Mouse (Mus musculus) C2C12 (cell line): ENCODE data around the gene Naaladl2. TPM values are rescaled to one million over a fixed set of nuclear protein-coding genes. Genes with fewer than 3 reads are reported as not detected.

Source experiments
- H3K27me3 ChIP-seq: one replicate; pipeline ENCODE4 v1.6.1; 2011; ENCODE audit not compliant: control insufficient read depth, insufficient read depth, insufficient read length
- H3K36me3 ChIP-seq: one replicate; pipeline ENCODE4 v1.6.1; 2011; ENCODE audit not compliant: control insufficient read depth, insufficient read depth
- H3K4me3 ChIP-seq: one replicate; pipeline ENCODE4 v1.5.1; 2011; ENCODE audit warnings: mild to moderate bottlenecking, control low read depth; ENCODE audit not compliant: poor library complexity, insufficient read depth, severe bottlenecking
- H3K79me2 ChIP-seq: one replicate; pipeline ENCODE4 v1.6.1; 2011; ENCODE audit not compliant: control insufficient read depth, insufficient read depth
- H3K79me3 ChIP-seq: one replicate; pipeline ENCODE4 v1.6.1; 2011; ENCODE audit warnings: low read depth, control low read depth
- H3ac ChIP-seq: one replicate; pipeline ENCODE3; 2011; ENCODE audit warnings: low read depth; ENCODE audit not compliant: control insufficient read depth, insufficient read length
- CEBPB ChIP-seq: IDR thresholded peaks from one replicate; pipeline ENCODE4 v1.6.1; 2011; ENCODE audit warnings: low read depth, mild to moderate bottlenecking, control low read depth, moderate library complexity
- CTCF ChIP-seq: IDR thresholded peaks from one replicate; pipeline ENCODE4 v1.5.1; 2011; ENCODE audit not compliant: control insufficient read depth, insufficient read depth, insufficient read length
- FOSL1 ChIP-seq: IDR thresholded peaks from one replicate; pipeline ENCODE4 v1.8.0; 2011; ENCODE audit warnings: mild to moderate bottlenecking, low read length; ENCODE audit not compliant: poor library complexity, insufficient read depth, severe bottlenecking
- MAX ChIP-seq: IDR thresholded peaks from one replicate; pipeline ENCODE4 v1.6.1; 2011; ENCODE audit warnings: mild to moderate bottlenecking, control low read depth
- MYOD1 ChIP-seq: IDR thresholded peaks from one replicate; pipeline ENCODE4 v1.6.1; 2011; ENCODE audit warnings: low read depth; ENCODE audit not compliant: control insufficient read depth, insufficient read length
- MYOG ChIP-seq: IDR thresholded peaks from one replicate; pipeline ENCODE4 v1.6.1; 2011; ENCODE audit not compliant: control insufficient read depth, insufficient read length; ENCODE audit errors: extremely low read depth
- USF1 ChIP-seq: IDR thresholded peaks from one replicate; pipeline ENCODE4 v1.6.1; 2011; ENCODE audit warnings: low read depth, mild to moderate bottlenecking, control low read depth, moderate library complexity
- polyA plus RNA-seq: library from polyadenylated mRNA; unstranded; fragments of >200 nt; fragmentation: generic; extraction: Trizol; gene quantifications from one replicate; pipeline ENCODE4 v1.2.1, GENCODE M21; 2012; ENCODE audit warnings: missing spikeins

Naaladl2 gene
- polyA plus RNA-seq, 1 experiment: not detected

DNA sequence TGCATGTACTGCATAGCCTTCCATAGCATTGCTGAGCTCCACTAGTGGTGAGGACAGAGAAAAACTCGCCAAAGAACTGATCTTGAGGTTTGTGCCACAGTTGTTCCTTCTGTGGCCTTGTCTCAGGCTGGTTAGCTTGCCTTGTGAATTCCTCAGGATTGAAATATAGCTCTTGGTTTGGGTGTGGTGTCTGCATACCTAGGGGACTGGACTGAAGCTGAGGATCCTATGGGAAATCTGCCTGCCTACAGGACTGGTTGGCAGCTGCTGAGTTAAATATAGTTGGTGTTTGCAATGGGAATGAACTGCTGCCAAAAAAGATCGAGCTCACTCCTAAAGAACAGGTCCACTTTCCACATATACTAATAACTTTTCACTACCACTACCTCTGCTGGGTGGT, 591.4 kb downstream of the Naaladl2 start:
- Histone ChIP-seq H3ac (no peak overlapping the region), H3K4me3 (no peak overlapping the region), H3K79me3 (no peaks in the 10 kb centered on the region), H3K27me3 (no peaks in the 10 kb centered on the region), H3K36me3 (no peaks in the 10 kb centered on the region), H3K79me2 (no peaks in the 10 kb centered on the region)
- TF ChIP-seq MAX: no peak
- TF ChIP-seq MYOD1: no peak
- TF ChIP-seq FOSL1: no peak
- no peak for TF ChIP-seq MYOG
- TF ChIP-seq CTCF: no peak
- TF ChIP-seq CEBPB: no peak
- TF ChIP-seq USF1: no peak

DNA sequence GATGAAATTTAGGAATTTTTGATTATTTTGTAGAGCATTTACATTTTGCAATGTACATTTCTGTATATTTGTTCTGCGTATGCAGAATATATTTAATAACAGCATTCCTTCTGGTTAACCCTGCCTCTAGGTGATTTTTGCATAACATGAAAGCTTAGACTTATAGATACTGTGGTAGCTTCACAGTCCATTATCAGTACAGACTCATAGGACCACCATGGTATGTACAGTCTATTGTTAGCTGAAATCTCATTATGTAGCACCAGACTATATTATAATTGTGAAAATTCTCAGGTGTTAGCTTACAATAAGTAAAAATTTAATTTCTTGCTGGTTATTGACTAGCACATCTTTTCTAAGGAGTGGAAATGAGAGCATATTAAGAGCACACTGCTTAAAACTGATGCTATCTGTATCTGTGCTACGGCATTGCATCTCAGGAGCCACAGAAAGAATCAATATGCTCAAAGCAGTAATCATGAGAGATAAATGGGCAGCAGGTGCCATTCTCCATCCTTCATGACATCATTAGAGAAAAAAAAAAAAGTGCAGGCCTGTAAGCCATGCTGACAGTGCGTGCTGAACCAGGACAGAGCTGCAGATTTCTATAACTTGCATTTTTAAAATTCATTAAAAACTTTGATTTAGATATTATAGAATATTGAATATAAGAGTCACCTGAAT, 610.1 kb downstream of the Naaladl2 start:
- H3K79me3 ChIP-seq: no peaks in the 10 kb centered on the region
- H3K4me3 ChIP-seq: no peak overlapping the region
- H3ac ChIP-seq: no peak overlapping the region
- TF ChIP-seq MYOD1: no peak
- no peaks in the 10 kb centered on the region for H3K36me3 ChIP-seq
- H3K27me3 ChIP-seq: no peaks in the 10 kb centered on the region
- H3K79me2 ChIP-seq: no peaks in the 10 kb centered on the region

DNA sequence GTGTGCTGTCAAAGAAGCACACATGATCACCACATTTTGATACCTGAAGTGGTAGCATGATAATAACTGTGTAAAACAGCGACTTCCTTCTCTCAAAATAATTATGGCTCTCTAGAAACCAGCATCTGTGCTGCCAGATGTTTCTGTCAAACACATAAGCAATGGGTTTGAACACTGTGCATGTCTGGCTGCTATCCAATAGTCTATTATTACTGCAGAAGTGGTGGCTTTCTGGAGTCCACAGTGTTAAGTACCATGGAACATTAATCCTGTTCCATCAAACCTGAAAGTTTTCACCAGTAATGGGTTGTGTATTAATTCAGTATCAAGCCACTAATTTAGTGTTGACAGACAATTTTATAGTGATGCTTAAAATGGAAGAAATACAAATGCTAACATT, 629.1 kb downstream of the Naaladl2 start:
- H3K79me2 ChIP-seq: no peaks in the 10 kb centered on the region
- H3K27me3 ChIP-seq: no peaks in the 10 kb centered on the region
- H3ac ChIP-seq: no peak overlapping the region
- no peaks in the 10 kb centered on the region for H3K36me3 ChIP-seq
- H3K79me3 ChIP-seq: no peaks in the 10 kb centered on the region
- TF ChIP-seq MAX (no peak), MYOG (no peak), MYOD1 (no peak), FOSL1 (no peak), CEBPB (no peak), USF1 (no peak), CTCF (no peak)
- H3K4me3 ChIP-seq: no peak overlapping the region

DNA sequence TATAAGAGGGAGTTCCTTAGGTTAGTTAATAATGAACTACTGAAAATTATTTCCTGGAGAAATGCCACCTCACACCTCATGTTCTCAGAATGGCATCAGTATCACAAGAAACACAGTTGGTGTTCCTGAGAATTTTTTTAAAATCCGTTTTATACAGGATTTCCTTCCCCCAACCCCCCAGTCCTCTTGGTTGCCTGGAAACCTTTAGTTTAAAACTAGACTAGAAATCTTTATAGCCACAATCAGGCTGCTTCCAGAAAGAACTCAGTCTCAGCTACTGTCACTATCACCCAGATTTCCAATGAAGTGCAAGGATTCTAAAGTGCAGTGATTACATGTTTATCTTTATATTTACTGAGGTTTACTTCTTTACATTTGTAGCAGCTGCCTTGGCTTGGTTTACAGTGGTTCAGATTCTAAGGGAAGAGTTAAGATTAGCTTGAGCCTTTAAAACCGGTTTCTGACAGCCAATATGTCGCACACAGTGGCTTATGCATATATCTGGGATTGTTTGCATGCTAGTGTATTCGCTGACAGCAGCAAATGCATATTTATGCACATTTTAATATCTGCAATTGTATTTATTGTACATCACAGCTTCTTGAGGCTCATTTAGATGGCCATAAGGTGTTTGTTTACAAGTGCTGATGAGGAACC, 657.5 kb downstream of the Naaladl2 start:
- Histone ChIP-seq H3ac (no peak overlapping the region), H3K4me3 (no peak overlapping the region), H3K79me2 (no peaks in the 10 kb centered on the region), H3K27me3 (no peaks in the 10 kb centered on the region), H3K79me3 (no peaks in the 10 kb centered on the region), H3K36me3 (no peaks in the 10 kb centered on the region)
- TF ChIP-seq MYOD1 (no peak), CTCF (no peak), MYOG (no peak), FOSL1 (no peak), USF1 (no peak), MAX (no peak), CEBPB (no peak)

DNA sequence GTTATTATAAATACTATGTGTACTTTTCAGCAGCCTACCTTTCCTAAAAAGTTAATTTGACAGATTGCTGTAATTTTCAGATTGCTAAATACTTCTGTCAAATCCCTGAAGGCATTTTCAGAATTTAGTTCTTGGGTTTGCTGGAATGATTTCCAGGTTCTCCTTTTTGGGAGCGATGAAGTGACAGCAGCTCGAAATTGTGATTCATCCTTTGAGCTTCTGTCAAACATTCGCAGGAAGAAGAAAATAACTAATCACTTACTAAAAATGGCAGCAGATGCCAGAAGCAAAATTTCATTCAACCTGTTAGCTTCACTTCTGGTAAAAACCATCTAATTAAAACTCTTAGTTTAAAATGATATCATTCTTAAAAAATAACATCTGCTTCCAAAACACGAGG, 680.1 kb downstream of the Naaladl2 start:
- no peak overlapping the region for H3ac ChIP-seq
- no peak overlapping the region for H3K4me3 ChIP-seq
- no peaks in the 10 kb centered on the region for H3K79me3 ChIP-seq
- no peak for TF ChIP-seq USF1
- no peak for TF ChIP-seq MYOD1
- no peak for TF ChIP-seq MYOG
- TF ChIP-seq CTCF: no peak
- TF ChIP-seq MAX: no peak
- no peaks in the 10 kb centered on the region for H3K36me3 ChIP-seq
- no peaks in the 10 kb centered on the region for H3K79me2 ChIP-seq
- no peaks in the 10 kb centered on the region for H3K27me3 ChIP-seq

DNA sequence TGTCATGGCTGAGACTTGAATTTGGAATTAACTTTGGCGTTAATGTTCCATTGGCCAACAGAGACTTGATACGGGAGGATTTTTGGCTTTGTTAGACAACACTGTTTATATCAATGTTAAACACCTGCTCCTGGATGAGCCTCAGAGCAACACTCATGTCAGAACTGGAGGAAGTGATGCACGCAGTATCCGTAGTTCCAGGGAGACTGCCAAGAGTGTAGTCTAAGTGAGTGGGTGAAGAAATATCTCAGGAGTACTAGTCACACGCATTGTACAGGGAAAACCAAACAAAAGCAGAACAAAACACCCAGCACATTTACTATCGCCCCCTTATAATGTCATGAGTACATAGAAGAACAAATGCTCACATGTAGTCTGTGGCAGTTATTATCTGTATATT, 703.4 kb downstream of the Naaladl2 start:
- H3K79me2 ChIP-seq: no peaks in the 10 kb centered on the region
- H3K4me3 ChIP-seq: no peak overlapping the region
- H3ac ChIP-seq: no peak overlapping the region
- no peaks in the 10 kb centered on the region for H3K79me3 ChIP-seq
- H3K27me3 ChIP-seq: no peaks in the 10 kb centered on the region
- TF ChIP-seq USF1 (no peak), MAX (no peak), MYOG (no peak), CEBPB (no peak), MYOD1 (no peak), FOSL1 (no peak), CTCF (no peak)
- H3K36me3 ChIP-seq: no peaks in the 10 kb centered on the region
